Mouse (Mus musculus): ENCODE measurements around the gene Cwh43. TPM values are rescaled to one million over a fixed set of nuclear protein-coding genes. Genes with fewer than 3 reads are reported as not detected.

The Cwh43 gene
- total and polyA plus RNA-seq, 2 experiments from 2014 or later = 0.62 to 0.99 TPM

DNA sequence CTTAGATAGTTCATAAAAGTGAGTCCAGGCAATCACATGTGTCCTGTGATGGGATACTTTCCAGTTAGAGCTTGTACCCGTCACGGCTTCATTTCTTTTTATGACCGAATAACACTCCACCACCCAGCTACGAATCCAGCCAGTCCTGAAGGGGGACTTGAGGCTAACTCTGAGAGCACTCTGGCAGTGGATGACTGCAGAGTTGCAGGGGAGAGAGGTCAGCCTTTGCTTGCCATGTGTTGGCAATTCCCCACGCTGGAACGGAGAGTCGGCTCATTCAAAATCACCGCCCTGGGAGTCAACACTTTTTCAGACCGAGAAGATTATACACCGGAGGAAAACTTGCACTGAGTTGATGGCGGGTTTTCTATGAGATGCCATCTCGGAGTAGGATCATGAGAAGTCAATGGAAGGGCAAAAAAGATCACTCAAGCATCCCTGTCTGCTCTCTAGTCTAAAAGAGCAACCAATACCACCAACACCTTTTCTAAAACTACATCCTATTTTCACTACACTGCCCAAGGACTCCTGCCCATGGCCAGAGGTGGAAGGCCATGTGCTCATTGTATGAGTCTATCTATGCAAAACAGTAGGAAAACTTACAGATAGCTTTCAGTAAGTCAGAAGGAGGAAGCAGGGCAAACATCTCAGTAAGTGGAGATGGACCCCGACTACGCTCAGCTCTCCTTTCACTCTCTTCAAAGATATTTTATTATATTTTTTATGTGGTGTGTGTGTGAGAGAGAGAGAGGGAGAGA lies 2.4 kb upstream of the Cwh43 start:
- Histone ChIP-seq H3K36me3 (ENCODE audit: insufficient read depth, low read length) (no peaks in the 10 kb centered on the region), H3K9me3 (ENCODE audit: low read length) (no peaks in the 10 kb centered on the region), H3K4me3 (ENCODE audit: low read depth, low read length) (no peak overlapping the region), H3K27ac (ENCODE audit: low read depth, low read length) (no peak overlapping the region), H3K4me1 (ENCODE audit: insufficient read depth, low read length) (0 out of 2 replicates have a peak, but pooled peaks cover 5% of the 10 kb centered on the region), H3K4me2 (ENCODE audit: low read depth, low read length, poor library complexity, severe bottlenecking) (no peak overlapping the region), H3K9ac (replicated peaks; ENCODE audit: low read length, poor library complexity, severe bottlenecking) (no peak overlapping the region), H3K27me3 (ENCODE audit: insufficient read depth, low read length) (peaks cover 12% of the 10 kb centered on the region; the same call in 1 of the 2 replicates)
- WGBS = 92% methylated on average over 14 of the region's 14 CpGs
- TF ChIP-seq CTCF (IDR thresholded peaks at IDR 0.05) = no peak
- DNase-seq (ENCODE audit: low spot score) (no peak), ATAC-seq (ENCODE audit: low FRiP score) (no peak)

GRCm38 (mm10) chr5:73404790-73405189 lies 1.1 kb upstream of the Cwh43 start:
- peak; percentile 44 for TF ChIP-seq CTCF (IDR thresholded peaks at IDR 0.05)
- 0 out of 2 replicates have a peak, but pooled peaks cover 5% of the 10 kb centered on the region for H3K4me1 ChIP-seq (ENCODE audit: insufficient read depth, low read length)
- H3K9ac ChIP-seq (replicated peaks; ENCODE audit: low read length, poor library complexity, severe bottlenecking) = no peak overlapping the region
- H3K9me3 ChIP-seq (ENCODE audit: low read length) = no peaks in the 10 kb centered on the region
- no peaks in the 10 kb centered on the region for H3K36me3 ChIP-seq (ENCODE audit: insufficient read depth, low read length)
- H3K4me3 ChIP-seq (ENCODE audit: low read depth, low read length) = no peak overlapping the region
- no peak overlapping the region for H3K27ac ChIP-seq (ENCODE audit: low read depth, low read length)
- H3K27me3 ChIP-seq (ENCODE audit: insufficient read depth, low read length) = peaks cover 12% of the 10 kb centered on the region; the same call in 1 of the 2 replicates
- 76% methylated on average over 6 of the region's 6 CpGs for WGBS
- H3K4me2 ChIP-seq (ENCODE audit: low read depth, low read length, poor library complexity, severe bottlenecking) = no peak overlapping the region
- no peak for ATAC-seq (ENCODE audit: low FRiP score)
- DNase-seq (ENCODE audit: low spot score) = no peak

- H3K27ac ChIP-seq (ENCODE audit: low read depth, low read length) = no peak overlapping the region
- no peak overlapping the region for H3K9ac ChIP-seq (replicated peaks; ENCODE audit: low read length, poor library complexity, severe bottlenecking)
- H3K36me3 ChIP-seq (ENCODE audit: insufficient read depth, low read length) = no peaks in the 10 kb centered on the region
- no peaks in the 10 kb centered on the region for H3K9me3 ChIP-seq (ENCODE audit: low read length)
- DNase-seq (ENCODE audit: low spot score) = no peak
- no peak for ATAC-seq (ENCODE audit: low FRiP score)
- H3K4me3 ChIP-seq (ENCODE audit: low read depth, low read length) = peak overlapping the region; percentile 43
- peak; percentile 50 for TF ChIP-seq CTCF (IDR thresholded peaks at IDR 0.05)
- H3K27me3 ChIP-seq (ENCODE audit: insufficient read depth, low read length) = peaks cover 12% of the 10 kb centered on the region; the same call in 1 of the 2 replicates
- 44% methylated on average over 6 of the region's 6 CpGs for WGBS
- 0 out of 2 replicates have a peak, but pooled peaks cover 5% of the 10 kb centered on the region for H3K4me1 ChIP-seq (ENCODE audit: insufficient read depth, low read length)
- H3K4me2 ChIP-seq (ENCODE audit: low read depth, low read length, poor library complexity, severe bottlenecking) = peak overlapping the region; percentile 84; the same call in 1 of the 2 replicates
These were observed 986 bp downstream of the Cwh43 start for GRCm38 (mm10) chr5:73406861-73407260.

DNA sequence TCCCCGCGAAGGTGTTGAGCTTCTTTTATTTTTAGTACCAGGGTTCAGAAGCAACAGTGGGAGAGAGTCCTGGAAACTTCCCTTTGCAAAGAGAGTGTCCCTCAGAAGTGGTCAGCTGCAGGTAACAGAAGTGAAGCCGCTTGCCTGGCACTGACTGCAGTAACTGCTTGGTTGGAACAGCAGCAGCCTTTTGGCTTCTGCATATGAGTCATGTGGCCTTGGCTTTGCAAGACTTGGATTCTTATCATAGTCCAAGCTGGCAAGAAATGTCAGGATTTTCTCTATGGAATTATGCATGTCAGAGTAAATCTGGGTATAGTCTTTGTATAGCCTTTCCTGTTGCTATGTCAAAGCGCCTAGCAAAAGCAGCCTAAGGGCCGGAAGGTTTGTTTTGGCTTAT lies 4.1 kb downstream of the Cwh43 start:
- no peak overlapping the region for H3K9ac ChIP-seq (replicated peaks; ENCODE audit: low read length, poor library complexity, severe bottlenecking)
- 0 out of 2 replicates have a peak, but pooled peaks cover 5% of the 10 kb centered on the region for H3K4me1 ChIP-seq (ENCODE audit: insufficient read depth, low read length)
- H3K36me3 ChIP-seq (ENCODE audit: insufficient read depth, low read length) = no peaks in the 10 kb centered on the region
- H3K4me3 ChIP-seq (ENCODE audit: low read depth, low read length) = no peak overlapping the region
- TF ChIP-seq CTCF (IDR thresholded peaks at IDR 0.05) = no peak
- no peaks in the 10 kb centered on the region for H3K9me3 ChIP-seq (ENCODE audit: low read length)
- H3K27me3 ChIP-seq (ENCODE audit: insufficient read depth, low read length) = peaks cover 12% of the 10 kb centered on the region; the same call in 1 of the 2 replicates
- ATAC-seq (ENCODE audit: low FRiP score) = no peak
- H3K4me2 ChIP-seq (ENCODE audit: low read depth, low read length, poor library complexity, severe bottlenecking) = no peak overlapping the region
- DNase-seq (ENCODE audit: low spot score) = no peak
- no peak overlapping the region for H3K27ac ChIP-seq (ENCODE audit: low read depth, low read length)
- 87% methylated on average over 5 of the region's 5 CpGs for WGBS

- Histone ChIP-seq H3K4me3 (ENCODE audit: low read depth, low read length) (no peak overlapping the region), H3K36me3 (ENCODE audit: insufficient read depth, low read length) (no peaks in the 10 kb centered on the region), H3K27me3 (ENCODE audit: insufficient read depth, low read length) (peaks cover 5% of the 10 kb centered on the region; the same call in 1 of the 2 replicates), H3K9me3 (ENCODE audit: low read length) (no peaks in the 10 kb centered on the region), H3K9ac (replicated peaks; ENCODE audit: low read length, poor library complexity, severe bottlenecking) (no peak overlapping the region), H3K27ac (ENCODE audit: low read depth, low read length) (no peak overlapping the region), H3K4me1 (ENCODE audit: insufficient read depth, low read length) (no peaks in the 10 kb centered on the region), H3K4me2 (ENCODE audit: low read depth, low read length, poor library complexity, severe bottlenecking) (no peak overlapping the region)
- ATAC-seq (ENCODE audit: low FRiP score) (no peak), DNase-seq (ENCODE audit: low spot score) (no peak)
- WGBS = 84% methylated on average over 5 of the region's 5 CpGs
- TF ChIP-seq CTCF (IDR thresholded peaks at IDR 0.05) = no peak
These were observed 5.9 kb downstream of the Cwh43 start for GRCm38 (mm10) chr5:73411771-73412170.

DNA sequence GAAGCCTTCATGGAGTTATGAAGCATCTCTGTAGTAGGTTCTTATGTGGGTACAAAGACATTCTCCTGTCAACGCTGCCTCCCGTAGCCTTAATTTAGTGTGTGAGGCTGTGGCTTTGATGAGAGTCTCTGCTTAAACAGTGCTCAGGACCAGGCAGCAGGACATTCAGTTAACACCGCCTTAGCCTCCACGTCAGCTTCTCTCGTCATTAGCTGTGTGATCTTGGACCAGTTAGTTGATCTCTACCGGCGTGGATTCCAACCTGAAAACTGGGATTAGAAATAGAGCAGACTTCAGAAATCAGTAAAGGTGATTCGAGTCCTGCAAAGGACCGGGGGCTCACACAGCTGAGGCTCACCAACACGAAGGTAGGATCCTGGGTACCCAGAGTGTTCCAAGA lies 8.3 kb downstream of the Cwh43 start:
- 89% methylated on average over 10 of the region's 10 CpGs for WGBS
- H3K27ac ChIP-seq (ENCODE audit: low read depth, low read length) = no peak overlapping the region
- no peak overlapping the region for H3K4me2 ChIP-seq (ENCODE audit: low read depth, low read length, poor library complexity, severe bottlenecking)
- ATAC-seq (ENCODE audit: low FRiP score) (no peak), DNase-seq (ENCODE audit: low spot score) (no peak)
- no peaks in the 10 kb centered on the region for H3K36me3 ChIP-seq (ENCODE audit: insufficient read depth, low read length)
- H3K9ac ChIP-seq (replicated peaks; ENCODE audit: low read length, poor library complexity, severe bottlenecking) = no peak overlapping the region
- TF ChIP-seq CTCF (IDR thresholded peaks at IDR 0.05) = no peak
- no peaks in the 10 kb centered on the region for H3K9me3 ChIP-seq (ENCODE audit: low read length)
- no peaks in the 10 kb centered on the region for H3K27me3 ChIP-seq (ENCODE audit: insufficient read depth, low read length)
- no peaks in the 10 kb centered on the region for H3K4me1 ChIP-seq (ENCODE audit: insufficient read depth, low read length)
- no peak overlapping the region for H3K4me3 ChIP-seq (ENCODE audit: low read depth, low read length)

Data from midbrain, postnatal 0 days (tissue).